Mouse (Mus musculus): ENCODE results near the gene Rasgef1b.

DNA sequence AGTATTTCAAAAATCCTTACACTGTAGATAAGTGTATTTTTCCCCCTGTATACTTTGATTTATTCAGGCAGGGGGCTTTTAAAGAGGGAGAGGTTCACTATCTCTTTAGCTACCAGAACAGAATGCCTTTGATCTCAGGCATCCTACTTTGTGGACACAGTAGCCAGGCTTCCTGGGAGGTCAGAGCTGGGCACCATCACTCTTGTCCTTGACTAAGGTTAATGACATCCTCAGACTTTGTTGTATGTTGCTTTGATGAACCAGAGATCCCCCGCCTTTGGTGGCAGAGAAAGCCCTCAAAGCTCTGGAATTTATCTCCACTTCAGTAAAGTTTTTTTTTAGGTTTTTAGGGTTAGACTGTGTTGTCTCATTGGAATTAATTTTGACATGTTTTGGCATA is 343.8 kb downstream of the Rasgef1b start:
- TF ChIP-seq POLR2A (IDR thresholded peaks at IDR 0.05; ENCODE audit: low read depth, low read length) (no peak), CTCF (conservative IDR thresholded peaks at IDR 0.05; ENCODE audit: insufficient read depth, insufficient read length, low read depth, low read length) (no peak)
